Mouse (Mus musculus) CD4-positive, CD25-positive, alpha-beta regulatory T cell, adult 2 months (primary cell): ENCODE results near the gene Atp1a2.
A peak's percentile ranks its signal among the peaks of the same experiment; 100 is the strongest.

ENCODE experiments used
- DNase-seq: peaks from one replicate; pipeline ENCODE4 v3.0.0-alpha.2; 2012; ENCODE audit warnings: low read depth, low spot score

Gene Atp1a2

DNA sequence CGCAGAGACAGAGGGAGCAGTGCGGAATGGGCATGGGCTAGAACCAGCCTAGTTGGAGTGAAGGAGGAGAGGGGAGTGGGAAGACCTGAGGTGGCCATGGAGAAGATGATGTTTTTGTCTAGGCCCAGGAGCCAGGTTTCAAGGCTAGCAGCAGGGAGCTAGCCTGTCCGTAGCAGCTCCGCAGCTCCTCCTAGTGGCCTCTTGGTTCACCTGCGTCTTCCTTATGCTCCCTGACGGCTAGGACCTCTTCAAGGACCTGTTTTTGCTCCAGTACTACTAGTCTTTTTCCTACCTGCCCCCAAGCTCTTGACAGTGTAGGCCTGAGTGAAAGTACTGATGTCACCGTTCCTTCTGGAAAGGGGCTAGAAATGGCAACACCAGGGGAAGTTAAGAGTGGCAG is 26.9 kb upstream of the Atp1a2 start:
- DNase-seq = peak; percentile 89

DNA sequence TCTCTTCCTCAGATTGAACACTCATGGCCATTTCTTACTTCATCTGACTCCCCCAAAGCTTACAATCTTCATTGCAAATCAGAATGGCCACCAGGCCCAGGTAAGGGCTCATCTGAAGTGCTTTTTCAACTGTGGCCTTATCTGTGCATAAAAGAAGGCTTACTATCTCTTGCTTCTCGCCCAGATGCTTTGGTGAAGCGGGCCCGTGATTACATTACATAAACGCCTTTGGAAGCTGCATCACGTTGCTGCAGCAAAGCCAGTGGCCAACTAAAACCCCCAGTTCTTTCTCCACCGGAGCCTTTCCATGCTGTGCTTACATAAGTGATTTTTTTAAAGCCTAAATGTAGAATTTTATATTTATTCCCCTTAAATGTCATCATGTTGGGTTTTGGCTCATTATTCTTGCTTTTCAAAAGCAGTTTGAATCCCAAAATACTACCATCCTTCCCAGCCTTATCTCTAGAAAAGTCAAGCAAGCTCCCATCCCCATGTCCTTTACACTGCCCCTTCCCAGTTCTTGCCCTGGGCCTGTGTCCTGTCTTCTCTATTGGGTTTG is 26.0 kb upstream of the Atp1a2 start:
- no peak for DNase-seq

- no peak for DNase-seq
Measured at GRCm38 (mm10) chr1:172323298-172323697, 25.4 kb upstream of the Atp1a2 start.

DNA sequence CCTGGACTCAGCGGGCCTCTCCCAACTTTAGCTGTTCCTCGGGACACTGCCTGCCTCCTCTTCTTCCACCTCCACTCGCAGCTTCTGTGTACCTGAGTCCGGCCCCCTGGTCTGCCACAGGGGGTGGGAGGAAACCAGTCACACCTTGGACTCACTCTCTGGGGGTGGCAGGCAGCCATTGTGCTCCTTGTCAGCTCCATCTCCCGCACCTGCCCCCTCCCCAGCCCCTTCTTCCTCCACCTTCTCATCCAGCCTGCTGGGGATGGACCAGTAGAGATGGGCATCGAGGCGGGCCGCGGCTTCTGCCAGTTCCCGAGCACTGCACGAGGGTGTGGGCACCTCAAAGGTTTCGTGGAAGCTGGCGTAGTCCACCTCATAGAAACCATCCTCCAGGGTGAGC is 24.9 kb upstream of the Atp1a2 start:
- no peak for DNase-seq

DNA sequence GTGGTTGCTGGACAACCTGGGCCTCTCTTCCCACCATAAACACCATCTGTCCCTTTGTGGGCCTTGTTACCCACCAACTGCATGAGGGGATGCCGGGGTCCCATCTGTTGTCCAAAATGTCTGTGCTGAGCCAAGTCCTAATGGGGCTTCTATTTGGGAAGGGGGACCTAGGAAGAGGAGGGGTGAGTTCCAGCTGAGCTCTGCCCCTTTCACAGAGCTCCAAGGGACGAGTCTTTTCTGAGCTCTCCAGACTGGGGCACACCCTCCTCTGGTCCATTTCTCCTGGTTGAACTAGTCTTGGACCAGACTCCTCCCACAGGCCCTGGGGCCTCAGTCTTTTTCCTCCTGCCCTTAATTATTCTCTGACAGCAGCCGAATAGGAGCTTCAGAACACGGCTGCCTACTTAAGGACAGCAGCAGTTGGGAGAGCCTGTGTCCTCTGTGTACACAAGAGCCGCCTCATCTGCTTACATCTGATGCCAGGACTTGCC is 22.1 kb upstream of the Atp1a2 start:
- no peak for DNase-seq

- DNase-seq = no peak
Measured at GRCm38 (mm10) chr1:172319346-172319745, 21.5 kb upstream of the Atp1a2 start.

DNA sequence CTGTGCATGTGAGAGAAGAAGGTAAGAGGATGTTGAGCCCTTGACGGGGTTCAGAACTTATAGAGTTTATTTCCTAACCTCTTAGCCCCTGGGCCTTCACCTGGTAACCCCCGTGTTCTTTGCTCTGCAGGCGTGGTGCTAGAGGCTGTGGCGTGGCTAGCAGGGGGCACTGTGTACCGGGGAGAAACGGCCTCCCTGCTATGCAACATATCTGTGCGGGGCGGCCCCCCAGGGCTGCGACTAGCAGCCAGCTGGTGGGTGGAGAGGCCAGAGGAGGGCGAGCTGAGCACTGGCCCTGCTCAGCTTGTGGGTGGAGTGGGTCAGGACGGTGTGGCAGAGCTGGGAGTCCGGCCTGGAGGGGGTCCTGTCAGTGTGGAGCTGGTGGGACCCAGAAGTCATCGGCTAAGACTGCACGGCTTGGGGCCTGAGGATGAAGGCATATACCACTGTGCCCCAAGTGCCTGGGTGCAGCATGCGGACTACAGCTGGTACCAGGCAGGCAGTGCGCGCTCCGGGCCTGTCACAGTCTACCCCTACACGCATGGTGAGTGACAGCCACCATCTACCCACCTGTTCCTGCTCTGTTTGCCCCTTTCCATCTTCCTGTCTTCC is 20.7 kb upstream of the Atp1a2 start:
- DNase-seq = no peak

- DNase-seq = no peak
Measured at GRCm38 (mm10) chr1:172317946-172318345, 20.1 kb upstream of the Atp1a2 start.

DNA sequence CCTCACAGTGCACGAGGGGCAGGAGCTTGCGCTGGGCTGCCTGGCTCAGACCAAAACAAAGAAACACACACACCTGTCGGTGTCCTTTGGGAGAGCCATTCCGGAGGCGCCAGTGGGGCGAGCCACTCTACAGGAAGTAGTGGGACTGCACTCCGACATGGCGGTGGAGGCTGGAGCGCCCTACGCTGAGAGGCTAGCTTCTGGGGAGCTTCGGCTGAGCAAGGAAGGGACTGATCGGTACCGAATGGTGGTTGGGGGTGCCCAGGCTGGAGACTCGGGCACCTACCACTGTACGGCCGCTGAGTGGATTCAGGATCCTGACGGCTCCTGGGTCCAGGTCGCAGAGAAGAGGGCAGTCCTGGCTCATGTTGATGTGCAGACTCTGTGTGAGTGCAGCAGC is 19.6 kb upstream of the Atp1a2 start:
- no peak for DNase-seq

- DNase-seq = no peak
Measured at GRCm38 (mm10) chr1:172314911-172315310, 17.0 kb upstream of the Atp1a2 start.

DNA sequence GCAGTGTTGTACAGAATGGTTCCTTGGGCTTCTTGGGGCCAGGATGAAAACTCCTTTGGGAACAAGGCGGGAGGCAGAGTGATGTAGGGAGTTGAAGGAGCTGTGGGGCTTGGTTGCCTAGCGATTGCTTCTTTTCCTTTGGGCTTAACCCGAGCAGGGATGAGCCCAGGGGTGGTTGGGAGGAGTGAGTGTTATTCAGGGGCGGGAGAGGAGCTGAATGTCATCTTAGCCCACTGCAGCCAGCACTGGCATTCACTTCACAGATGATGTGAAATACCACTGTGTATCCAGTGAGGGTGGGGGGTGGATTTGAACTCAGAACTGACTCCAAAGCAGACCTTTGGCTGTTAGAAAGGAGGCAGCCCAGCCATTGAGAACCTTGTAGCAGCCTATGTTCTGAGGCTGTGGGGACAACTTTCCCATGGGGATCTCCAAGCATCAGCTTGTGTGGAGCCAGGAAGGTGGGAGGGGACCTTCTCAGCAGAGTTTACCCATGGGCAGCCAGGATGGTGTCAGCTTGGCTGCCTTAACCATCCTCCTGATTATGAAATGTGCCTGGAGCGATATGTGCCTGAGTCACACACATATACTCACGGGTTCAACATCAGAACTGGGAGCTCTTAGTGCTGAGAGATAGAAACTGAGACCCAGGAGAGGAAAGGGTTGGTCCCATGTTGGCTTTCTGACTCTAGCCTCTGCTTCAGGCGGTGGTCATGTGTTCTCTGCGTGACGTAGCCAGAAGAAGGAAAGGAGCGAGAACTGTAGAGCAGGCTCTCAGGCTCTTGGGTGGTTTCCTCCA is 15.9 kb upstream of the Atp1a2 start:
- no peak for DNase-seq

GRCm38 (mm10) chr1:172312768-172313561 is 15.1 kb upstream of the Atp1a2 start:
- no peak for DNase-seq

DNA sequence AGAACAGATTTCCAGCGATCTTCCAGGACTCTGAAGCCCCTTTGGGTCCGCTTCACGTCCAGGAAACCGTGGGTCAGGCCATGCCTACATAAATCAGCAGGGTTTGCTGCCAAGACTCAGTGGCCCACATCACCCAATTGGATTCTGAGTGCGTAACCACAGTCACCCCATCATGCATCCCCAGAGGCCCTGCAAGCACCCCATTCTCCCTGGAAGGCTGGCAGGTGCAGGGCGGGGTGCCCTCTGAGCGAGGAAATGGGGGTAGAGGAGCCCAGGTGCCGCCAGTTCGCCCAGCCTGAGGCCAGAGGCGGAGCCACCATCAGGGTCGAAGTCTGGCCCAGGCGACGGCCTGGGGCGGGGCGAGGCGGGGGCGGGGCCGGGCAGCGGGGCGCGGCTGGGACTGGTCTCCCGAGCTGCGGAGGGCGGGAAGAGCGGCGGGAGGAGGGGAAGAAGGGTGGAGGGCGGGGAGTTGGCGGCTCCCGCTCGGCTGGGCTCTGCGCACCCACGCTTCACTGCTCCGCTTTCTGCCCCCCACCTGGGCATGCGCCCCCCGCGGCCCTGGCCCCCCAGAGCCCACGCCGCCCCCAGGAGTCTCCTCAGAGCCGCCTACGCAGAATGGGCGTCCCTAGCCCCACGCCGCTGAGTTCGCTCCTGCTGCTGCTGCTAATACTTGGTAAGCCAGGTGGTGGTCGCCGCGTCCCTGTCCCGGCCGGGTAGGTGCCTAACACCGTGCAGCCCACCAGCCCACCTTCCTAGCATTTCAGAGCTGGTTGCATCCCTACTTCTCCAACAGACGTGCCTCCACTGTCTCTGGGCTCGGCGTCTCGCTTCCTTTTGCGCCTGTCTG is 14.3 kb upstream of the Atp1a2 start:
- DNase-seq = peak; percentile 90

GRCm38 (mm10) chr1:172311248-172311906 is 13.5 kb upstream of the Atp1a2 start:
- peak; percentile 85 for DNase-seq

GRCm38 (mm10) chr1:172309699-172310398 is 12.0 kb upstream of the Atp1a2 start:
- peak; percentile 96 for DNase-seq

- DNase-seq = no peak
Measured at GRCm38 (mm10) chr1:172308409-172308808, 10.5 kb upstream of the Atp1a2 start.

GRCm38 (mm10) chr1:172307936-172308335 is 10.1 kb upstream of the Atp1a2 start:
- no peak for DNase-seq

DNA sequence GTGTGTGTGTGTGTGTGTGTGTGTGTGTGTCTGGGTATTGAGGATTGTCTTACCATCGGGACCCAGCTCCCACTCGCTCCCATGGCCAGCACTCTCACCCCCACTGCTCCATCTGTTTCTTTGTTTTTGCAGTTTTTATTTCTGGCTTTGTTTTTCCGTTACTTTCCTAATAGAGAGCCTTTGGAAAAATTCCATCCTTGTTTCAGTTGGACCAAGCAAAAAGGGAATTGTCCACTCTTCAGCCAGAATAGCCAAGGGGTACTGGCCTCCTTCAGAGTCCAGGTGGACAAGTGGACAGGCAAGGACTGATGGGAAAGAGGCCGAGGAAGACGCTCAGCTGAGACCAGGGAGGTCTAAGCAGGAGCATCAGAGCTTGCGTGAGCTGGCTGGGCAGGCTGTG is 9.0 kb upstream of the Atp1a2 start:
- DNase-seq = no peak

DNA sequence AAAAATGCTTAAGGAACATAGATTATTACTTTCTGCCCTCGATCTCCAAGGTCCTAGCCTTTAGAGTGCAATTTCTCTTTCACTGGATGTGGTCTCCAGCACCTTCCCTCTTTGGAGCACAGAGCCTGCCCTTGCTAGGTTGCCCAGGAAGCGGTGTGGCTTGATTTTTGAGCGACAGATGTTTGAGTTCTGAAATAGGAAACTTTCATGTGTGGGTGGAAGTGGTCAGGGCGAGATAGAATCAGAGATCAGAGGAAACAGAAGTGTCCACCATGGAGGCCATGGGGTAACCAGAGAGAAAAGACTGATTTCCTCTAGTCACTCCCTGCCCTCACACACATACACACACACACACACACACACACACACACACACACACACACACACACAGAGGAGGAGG is 8.3 kb upstream of the Atp1a2 start:
- DNase-seq = peak; percentile 44

DNA sequence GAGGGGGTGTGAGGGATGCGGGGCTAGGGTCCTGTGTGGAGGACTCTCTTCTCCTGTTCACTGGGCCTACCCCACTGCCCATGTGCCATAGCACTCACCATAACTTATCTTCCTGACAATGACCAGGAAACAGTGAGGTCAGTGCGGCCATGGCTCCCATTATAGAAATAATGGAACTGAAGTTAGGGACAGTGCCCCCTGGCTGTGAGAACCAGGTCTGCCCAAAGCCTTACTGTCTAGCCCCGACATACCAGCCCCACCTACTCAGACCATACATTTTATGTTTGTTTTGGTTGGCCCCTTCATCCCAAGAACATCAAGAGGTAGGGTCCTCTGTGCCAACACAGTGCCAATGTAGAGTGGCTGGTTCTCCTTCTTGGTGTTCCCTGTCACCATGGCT is 7.8 kb upstream of the Atp1a2 start:
- peak; percentile 56 for DNase-seq
